Mouse (Mus musculus): ENCODE measurements around the gene Hivep3.

The Hivep3 gene

GRCm38 (mm10) chr4:119816620-119817356 is 83.2 kb downstream of the Hivep3 start:
- DNase-seq: no peak

GRCm38 (mm10) chr4:119825956-119826355 is 92.4 kb downstream of the Hivep3 start:
- no peak for DNase-seq

DNA sequence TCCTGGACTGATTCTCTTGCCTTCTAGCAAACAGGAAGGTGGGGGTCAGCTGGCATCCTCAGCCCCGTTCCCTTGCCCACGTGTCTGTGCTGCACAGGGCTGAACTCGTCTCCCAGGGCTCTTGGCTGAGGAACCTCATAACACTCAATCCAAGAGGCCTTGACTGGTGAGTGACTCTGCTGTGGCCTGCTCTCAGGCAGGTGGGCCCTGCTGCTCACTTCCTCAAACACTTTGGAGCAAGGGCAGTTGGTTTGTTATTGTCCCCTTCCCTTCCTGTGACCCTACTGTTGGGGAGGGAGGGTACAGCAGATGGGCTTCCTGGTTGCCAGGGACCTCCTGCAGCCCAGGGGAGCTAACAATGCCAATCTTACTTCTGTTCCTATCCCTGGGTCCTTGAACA is 94.8 kb downstream of the Hivep3 start:
- DNase-seq: no peak

- no peak for DNase-seq
These were observed 95.4 kb downstream of the Hivep3 start for GRCm38 (mm10) chr4:119828996-119829395.

- DNase-seq: no peak
These were observed 99.7 kb downstream of the Hivep3 start for GRCm38 (mm10) chr4:119833333-119833732.

DNA sequence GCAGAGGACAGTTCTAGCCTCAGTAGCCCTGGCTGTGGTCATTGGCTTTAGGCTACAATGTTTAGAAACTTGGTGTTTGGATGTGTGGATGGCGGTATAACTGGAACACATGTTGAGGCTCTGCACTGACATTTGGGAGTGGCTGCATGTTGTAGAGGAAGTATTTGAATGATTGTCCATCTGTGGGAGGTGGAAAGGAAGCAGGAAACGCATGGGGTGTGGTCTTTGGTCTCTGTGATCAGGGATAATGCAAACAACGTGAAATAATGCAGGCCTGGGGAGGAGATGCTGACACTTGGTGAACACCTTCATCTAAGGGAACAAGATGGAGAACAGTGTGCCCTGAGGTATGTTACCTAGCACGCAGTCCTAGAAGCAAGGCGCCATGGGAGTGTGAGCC is 100.3 kb downstream of the Hivep3 start:
- no peak for DNase-seq

GRCm38 (mm10) chr4:119836181-119836580 is 102.6 kb downstream of the Hivep3 start:
- DNase-seq: no peak

DNA sequence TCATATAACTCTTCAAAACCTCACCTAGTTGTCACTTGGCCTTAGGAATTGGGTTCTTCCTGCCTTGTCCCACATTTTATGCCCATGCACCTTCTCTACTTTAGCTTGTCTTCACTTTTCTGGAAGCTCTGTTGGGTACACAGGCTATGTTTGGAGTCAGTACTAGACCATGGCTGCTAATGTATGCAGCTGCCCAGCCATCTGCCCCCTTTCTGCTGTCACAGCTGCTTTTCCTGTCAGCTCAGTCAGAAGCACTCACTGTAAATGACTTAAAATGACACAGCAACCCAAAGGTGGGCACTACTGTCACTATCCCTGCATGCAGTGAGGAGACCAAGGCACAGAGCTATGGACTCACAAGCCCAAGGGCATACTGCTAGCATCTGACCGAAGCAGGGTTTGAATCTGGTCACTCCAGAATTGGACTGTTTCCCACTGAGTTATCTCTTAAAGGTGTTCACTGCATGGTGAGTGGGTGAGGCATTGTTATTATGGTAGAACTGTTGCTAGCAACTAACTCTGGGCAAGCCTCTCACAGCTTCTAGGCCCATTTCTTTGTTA is 104.0 kb downstream of the Hivep3 start:
- no peak for DNase-seq

- DNase-seq: no peak
These were observed 104.7 kb downstream of the Hivep3 start for GRCm38 (mm10) chr4:119838308-119838707.

DNA sequence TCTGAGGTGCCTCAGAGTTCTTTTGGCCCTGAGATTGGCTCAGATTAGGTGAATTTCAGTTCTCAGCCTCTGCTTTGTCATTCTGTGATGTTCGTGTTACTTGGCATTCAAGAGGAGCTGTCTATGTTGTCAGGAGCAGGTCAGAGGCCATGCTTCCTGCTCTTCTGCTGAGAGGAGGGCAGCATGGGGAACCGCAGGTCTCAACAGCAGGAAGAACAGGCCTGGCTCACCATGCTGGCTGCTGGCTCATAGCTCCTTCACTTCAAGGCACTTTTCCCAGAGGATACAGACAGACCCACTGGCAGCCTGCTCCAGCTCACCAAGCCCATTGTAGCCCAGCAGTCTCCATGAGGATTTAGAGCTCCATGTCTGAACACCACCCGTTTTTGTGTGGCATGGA is 109.7 kb downstream of the Hivep3 start:
- DNase-seq: no peak

DNA sequence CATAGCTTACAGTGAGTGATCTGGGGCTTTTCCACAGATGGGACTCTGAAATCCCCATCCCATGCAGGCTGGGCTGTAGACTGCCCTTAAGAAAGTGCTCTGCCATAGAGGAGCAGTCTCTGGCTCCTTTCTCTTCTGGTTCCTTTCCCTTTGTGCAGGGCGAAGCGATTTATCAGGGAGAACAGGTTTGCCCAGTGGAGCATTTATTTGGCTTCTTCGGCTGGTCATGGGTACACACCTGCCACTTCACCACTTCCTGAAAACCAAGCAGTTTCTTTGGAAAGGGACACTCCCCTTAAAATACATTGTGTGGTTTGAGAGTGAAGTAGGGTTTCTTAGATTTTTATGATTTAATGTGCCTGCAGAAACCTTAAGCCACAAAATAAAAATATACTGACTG is 110.7 kb downstream of the Hivep3 start:
- no peak for DNase-seq

GRCm38 (mm10) chr4:119845596-119846161 is 112.1 kb downstream of the Hivep3 start:
- no peak for DNase-seq

GRCm38 (mm10) chr4:119852483-119852882 is 118.9 kb downstream of the Hivep3 start:
- no peak for DNase-seq

DNA sequence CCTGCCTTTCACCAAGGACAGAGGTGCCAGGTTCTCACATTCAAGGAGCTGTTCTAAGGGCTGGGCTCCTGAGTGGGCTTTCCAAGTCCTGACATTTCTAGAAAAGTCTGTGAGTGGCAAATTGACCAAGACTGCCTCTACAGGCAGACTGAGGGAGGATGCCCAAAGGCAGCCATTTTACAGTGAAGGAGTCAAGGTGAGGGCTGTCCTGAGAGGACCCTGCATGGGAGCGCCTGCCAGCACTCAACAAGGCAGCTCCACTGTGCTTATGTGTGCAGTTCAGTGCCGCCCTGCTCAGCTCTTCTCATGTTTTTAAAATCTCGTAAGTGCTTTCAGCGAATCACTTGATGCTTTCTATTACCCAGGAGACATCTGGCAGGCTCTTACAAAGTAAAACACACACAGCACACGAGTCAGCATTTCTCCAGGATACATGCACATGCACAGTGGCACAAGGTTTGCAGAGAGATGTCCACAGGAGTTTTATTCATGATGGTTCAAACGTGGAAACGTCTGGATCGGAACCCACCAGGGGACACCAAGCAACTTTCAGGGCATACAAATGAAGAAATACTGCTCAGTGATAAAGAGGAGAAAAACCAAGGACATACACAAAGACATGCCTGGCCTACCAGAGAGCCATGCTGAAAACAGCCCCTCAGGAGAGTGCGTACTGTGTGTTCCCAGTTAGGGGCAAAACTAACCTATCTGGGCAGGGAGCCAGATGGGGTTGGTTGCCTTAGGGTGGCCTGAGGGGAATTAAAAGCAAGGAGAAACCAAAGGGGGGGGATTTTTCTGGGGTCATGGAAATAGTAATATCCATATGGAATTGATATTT is 120.9 kb downstream of the Hivep3 start:
- DNase-seq: no peak

DNA sequence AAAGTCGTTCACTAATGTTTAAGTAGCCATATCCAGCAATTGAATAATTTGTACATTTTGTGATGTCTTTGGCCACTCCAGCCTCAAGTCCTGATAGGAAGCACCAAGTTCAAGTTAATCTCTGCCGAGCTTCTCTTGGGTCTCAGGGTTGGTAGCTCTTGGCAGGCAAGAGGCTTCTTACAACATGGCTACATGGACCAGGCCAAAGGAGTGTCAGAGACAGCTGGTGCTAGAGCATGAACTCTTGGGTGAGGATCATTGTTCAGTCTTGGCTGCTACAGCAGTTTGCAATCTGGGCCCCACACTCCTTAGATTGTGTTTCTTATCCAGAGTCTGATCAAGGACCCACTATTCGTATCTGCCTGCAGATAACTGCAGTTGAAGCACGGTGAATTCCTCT is 125.9 kb downstream of the Hivep3 start:
- no peak for DNase-seq

GRCm38 (mm10) chr4:119861001-119861400 is 127.4 kb downstream of the Hivep3 start:
- DNase-seq: no peak

DNA sequence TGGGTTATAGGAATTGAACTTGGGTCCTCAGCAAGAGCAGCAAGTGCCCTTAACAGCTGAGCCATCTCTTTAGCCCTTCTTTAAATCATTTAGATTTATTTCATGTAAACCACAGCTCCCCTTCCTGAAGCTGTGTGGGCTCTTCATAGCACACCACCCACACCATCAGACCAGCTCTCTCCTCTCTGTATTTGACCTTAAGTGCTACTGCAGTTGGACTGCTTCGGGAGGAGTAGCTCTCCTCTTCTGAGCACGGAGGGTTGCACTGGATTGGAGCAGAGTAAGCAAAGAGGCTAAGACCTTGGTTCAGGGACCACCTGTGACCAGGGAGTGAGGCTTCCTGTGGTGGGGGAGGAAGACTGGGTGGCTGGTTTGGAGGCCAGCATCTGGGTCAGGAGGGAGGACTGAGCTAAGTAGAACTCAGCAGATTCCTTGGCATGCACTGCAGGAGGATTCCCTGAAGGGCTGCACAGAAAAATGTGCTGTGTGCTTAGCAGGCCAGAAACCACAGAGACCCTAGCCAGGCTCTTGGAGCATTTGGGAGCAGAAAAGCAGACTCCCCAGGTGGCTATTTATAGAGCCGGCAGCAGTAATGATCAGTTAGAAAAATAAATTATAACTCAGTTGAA is 132.4 kb downstream of the Hivep3 start:
- DNase-seq: peak in 1 of 2 experiments; percentile 48

GRCm38 (mm10) chr4:119867132-119867531 is 133.5 kb downstream of the Hivep3 start:
- no peak for DNase-seq

- DNase-seq: no peak
These were observed 136.8 kb downstream of the Hivep3 start for GRCm38 (mm10) chr4:119870411-119870810.

- no peak for DNase-seq
These were observed 137.9 kb downstream of the Hivep3 start for GRCm38 (mm10) chr4:119871441-119871840.

GRCm38 (mm10) chr4:119871861-119872582 is 138.4 kb downstream of the Hivep3 start:
- DNase-seq: no peak

DNA sequence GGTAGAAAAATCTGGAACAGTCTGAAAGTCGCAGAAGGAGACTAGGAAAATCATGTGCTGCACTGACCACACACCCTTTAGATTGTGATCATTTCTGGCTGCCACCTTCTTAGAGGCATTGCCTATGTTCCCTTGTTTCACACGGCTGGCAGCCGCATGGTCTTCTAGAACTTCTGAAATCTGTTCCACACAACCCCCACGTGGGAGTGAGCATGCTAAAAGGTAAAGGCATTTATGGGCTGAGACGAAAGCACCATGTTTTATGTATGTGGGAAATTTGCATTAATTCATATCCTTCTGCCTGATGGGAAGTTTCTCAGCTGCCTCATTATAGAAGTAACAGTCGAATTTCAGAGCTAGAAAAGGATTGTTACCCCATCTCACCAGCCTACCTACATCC is 140.4 kb downstream of the Hivep3 start:
- DNase-seq: no peak

All from thymus, postnatal 36 days (tissue).